Mouse (Mus musculus): ENCODE data around the gene Fgfr2. TPM values are rescaled to one million over a fixed set of nuclear protein-coding genes. Genes with fewer than 3 reads are reported as not detected.

Gene Fgfr2
- polyA plus RNA-seq, 1 experiment from 2014 or later: 137 TPM

DNA sequence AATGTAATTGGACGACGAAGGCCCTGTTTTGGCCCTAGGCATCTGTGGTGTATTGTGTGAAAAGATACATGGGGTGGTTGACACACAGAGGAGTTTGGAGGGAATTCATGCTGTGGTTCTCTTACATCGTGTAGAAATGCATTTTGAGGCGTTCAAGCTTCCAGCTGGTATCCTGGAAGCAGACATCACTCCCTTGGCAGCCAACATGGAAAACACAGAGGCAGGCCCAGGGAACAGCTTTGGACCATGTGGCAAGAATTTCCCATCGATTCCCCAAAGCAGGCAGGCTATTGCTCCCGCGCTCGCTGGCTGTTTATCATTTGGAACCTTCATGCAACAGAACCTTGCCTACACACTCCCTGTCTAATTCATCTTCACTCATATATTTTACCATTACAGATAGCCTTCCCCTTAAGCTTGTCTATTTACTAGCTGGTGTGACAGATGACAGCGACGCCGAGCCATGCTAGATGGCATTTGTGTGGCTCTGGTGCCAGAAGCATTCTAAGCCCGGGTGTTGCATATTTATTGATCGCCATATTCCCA is 1494.2 kb downstream of the Fgfr2 start:
- no peak overlapping the region for H3K9ac ChIP-seq
- H3K9me3 ChIP-seq (replicated peaks): no peaks in the 10 kb centered on the region
- no peak overlapping the region for H3K27ac ChIP-seq (replicated peaks)
- H3K4me2 ChIP-seq (replicated peaks): no peak overlapping the region
- peaks cover 4% of the 10 kb centered on the region; the same call in 1 of the 2 replicates for H3K4me1 ChIP-seq
- H3K4me3 ChIP-seq (replicated peaks): no peak overlapping the region
- WGBS: 65% methylated on average over 13 of the region's 13 CpGs
- peaks cover 16% of the 10 kb centered on the region for H3K27me3 ChIP-seq
- no peaks in the 10 kb centered on the region for H3K36me3 ChIP-seq
- no peak for ATAC-seq (ENCODE audit: insufficient number of reproducible peaks, low FRiP score, low TSS enrichment, low read depth)

DNA sequence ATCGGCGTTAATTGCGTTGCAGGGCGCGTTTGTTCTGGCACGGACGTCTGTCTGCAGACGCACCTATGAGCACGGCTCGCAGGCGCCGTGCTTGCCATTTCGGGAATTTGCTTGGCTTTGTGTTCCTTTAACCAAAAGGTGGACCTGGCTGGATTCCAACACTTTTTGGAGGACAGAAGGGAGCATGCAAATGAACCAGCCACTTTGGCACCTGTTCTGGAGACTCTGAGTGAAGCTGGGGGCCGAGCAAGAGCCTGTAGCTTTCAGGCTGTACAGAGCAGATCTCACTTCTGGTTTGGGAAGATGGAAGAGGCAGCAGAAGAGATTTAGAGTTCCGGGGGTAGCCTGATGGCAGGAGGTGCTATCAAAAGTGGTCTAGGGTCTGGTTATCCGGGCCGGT is 1494.8 kb downstream of the Fgfr2 start:
- H3K27ac ChIP-seq (replicated peaks): no peak overlapping the region
- H3K4me1 ChIP-seq: peaks cover 4% of the 10 kb centered on the region; the same call in 1 of the 2 replicates
- no peak overlapping the region for H3K4me3 ChIP-seq (replicated peaks)
- H3K4me2 ChIP-seq (replicated peaks): no peak overlapping the region
- no peak for ATAC-seq (ENCODE audit: insufficient number of reproducible peaks, low FRiP score, low TSS enrichment, low read depth)
- peaks cover 20% of the 10 kb centered on the region for H3K27me3 ChIP-seq
- no peaks in the 10 kb centered on the region for H3K9me3 ChIP-seq (replicated peaks)
- no peaks in the 10 kb centered on the region for H3K36me3 ChIP-seq
- 79% methylated on average over 17 of the region's 17 CpGs for WGBS
- no peak overlapping the region for H3K9ac ChIP-seq

DNA sequence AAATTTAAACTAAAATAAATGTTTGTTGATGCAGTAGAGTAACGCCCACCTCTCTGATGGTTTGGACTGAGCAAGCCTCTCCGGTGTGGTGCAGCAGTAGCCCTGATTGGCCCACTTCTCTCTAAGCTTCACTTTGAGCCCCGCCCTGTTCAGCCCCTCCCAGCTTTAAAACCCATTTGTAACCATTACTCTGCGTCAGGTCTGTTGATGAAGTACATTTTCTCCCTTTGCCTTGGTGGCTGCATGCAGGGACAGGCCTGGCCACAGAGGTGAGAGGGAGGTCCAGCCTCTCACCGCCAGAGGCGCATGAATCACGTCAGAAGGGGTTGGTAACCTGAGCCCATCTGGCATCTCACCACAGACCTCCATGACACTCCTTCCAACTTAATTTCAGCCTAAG is 1513.5 kb downstream of the Fgfr2 start:
- H3K27ac ChIP-seq (replicated peaks): no peak overlapping the region
- 29% methylated on average over 7 of the region's 7 CpGs for WGBS
- H3K4me3 ChIP-seq (replicated peaks): no peak overlapping the region
- H3K27me3 ChIP-seq: no peaks in the 10 kb centered on the region
- no peak overlapping the region for H3K4me2 ChIP-seq (replicated peaks)
- no peak overlapping the region for H3K9ac ChIP-seq
- H3K36me3 ChIP-seq: no peaks in the 10 kb centered on the region
- peak; percentile 51; the same call in 1 of the 2 replicates for ATAC-seq (ENCODE audit: insufficient number of reproducible peaks, low FRiP score, low TSS enrichment, low read depth)
- H3K9me3 ChIP-seq (replicated peaks): no peaks in the 10 kb centered on the region
- H3K4me1 ChIP-seq: 0 out of 2 replicates have a peak, but pooled peaks cover 3% of the 10 kb centered on the region

DNA sequence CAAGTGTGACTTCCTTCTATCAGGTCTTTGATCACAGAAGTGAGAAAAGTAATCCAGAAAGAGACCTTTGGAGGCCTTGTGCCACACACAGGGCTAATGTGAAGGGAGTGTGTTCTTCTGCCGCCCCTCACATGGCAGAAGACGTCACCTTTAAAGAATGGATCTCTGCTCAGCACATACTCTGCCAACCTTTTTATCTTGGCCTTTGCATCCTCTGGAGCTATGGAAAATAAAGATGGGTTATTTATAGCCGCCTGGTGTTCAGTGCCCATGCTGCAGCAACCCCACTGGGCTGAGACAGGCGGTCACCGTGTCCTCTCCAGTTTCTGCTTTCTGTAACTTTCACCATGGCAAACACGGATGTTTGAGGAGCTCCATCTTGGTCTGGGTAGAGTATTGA is 1515.1 kb downstream of the Fgfr2 start:
- Histone ChIP-seq H3K9me3 (replicated peaks) (no peaks in the 10 kb centered on the region), H3K4me1 (0 out of 2 replicates have a peak, but pooled peaks cover 3% of the 10 kb centered on the region), H3K27ac (replicated peaks) (no peak overlapping the region), H3K36me3 (no peaks in the 10 kb centered on the region), H3K4me2 (replicated peaks) (no peak overlapping the region), H3K27me3 (no peaks in the 10 kb centered on the region), H3K4me3 (replicated peaks) (no peak overlapping the region), H3K9ac (no peak overlapping the region)
- ATAC-seq (ENCODE audit: insufficient number of reproducible peaks, low FRiP score, low TSS enrichment, low read depth): no peak
- WGBS: 88% methylated on average over 6 of the region's 6 CpGs

DNA sequence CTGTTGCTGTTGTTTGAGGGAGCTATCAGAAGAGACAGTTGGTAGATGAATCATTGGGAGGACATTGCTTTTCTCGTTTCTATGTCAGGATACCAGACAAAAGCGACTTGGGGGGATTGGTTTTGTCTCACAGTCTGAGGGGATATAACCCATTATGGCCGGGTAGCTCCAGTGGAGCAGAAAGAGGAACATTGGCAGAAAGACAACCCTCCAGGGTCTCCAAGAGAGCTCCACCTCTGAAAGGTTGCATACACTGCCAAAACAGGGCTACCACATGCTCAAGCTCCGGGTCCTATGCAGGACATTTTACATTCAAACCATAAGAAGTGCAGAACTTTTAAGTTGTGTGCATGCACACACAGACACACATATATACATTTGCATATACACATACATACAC is 1517.7 kb downstream of the Fgfr2 start:
- no peak for ATAC-seq (ENCODE audit: insufficient number of reproducible peaks, low FRiP score, low TSS enrichment, low read depth)
- H3K27ac ChIP-seq (replicated peaks): no peak overlapping the region
- H3K4me1 ChIP-seq: 0 out of 2 replicates have a peak, but pooled peaks cover 3% of the 10 kb centered on the region
- H3K4me2 ChIP-seq (replicated peaks): no peak overlapping the region
- no peaks in the 10 kb centered on the region for H3K27me3 ChIP-seq
- H3K9me3 ChIP-seq (replicated peaks): no peaks in the 10 kb centered on the region
- H3K4me3 ChIP-seq (replicated peaks): no peak overlapping the region
- no peak overlapping the region for H3K9ac ChIP-seq
- H3K36me3 ChIP-seq: no peaks in the 10 kb centered on the region
- 69% methylated on average over 4 of the region's 4 CpGs for WGBS

DNA sequence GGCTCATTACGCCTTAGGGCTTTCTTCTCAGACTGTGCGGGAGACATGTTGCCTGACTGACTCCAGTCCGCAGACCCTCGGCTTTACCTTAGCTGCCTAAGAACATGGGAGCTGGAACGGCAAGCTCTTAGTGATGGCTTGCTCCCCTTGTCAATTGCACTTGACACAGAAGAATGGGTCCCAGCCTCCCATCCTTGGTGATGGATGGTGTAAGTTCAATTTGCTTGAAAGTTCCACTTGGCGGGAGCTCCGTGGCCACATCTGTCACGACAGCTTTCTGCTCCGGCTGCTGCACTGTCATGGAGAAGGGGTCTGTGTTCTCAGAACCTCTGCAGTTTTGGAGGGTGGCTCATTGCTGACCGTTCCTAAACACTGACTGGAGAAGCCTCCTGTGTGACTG is 1518.2 kb downstream of the Fgfr2 start:
- WGBS: 92% methylated on average over 10 of the region's 10 CpGs

DNA sequence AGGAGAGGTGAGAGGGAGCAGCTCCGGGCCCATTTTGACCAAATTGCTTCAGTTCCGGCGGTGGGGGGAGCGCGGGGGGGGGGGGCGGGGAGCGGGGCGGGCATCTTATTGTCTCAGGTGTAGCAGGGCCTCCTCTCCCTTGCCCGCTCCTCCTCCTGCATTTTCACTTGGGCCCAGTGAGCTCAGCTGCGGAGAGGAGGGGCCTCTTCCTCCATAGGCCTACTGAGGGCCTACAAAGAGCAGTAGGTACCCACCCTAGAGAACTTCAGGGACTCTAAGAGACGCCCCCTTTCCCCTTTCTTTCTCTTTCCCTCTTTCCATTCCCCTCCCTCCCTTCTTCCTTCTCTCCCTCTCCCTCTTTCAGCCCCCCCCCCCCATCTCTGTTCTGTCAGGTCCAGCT is 1520.0 kb downstream of the Fgfr2 start:
- 0 out of 2 replicates have a peak, but pooled peaks cover 5% of the 10 kb centered on the region for H3K4me1 ChIP-seq
- 0 out of 2 replicates have a peak overlapping the region, but pooled peaks have one; percentile 17 for H3K4me2 ChIP-seq (replicated peaks)
- no peaks in the 10 kb centered on the region for H3K9me3 ChIP-seq (replicated peaks)
- no peak for ATAC-seq (ENCODE audit: insufficient number of reproducible peaks, low FRiP score, low TSS enrichment, low read depth)
- H3K4me3 ChIP-seq (replicated peaks): no peak overlapping the region
- no peak overlapping the region for H3K9ac ChIP-seq
- 9% methylated on average over 9 of the region's 11 CpGs for WGBS
- H3K36me3 ChIP-seq: no peaks in the 10 kb centered on the region
- no peak overlapping the region for H3K27ac ChIP-seq (replicated peaks)
- peaks cover 3% of the 10 kb centered on the region; the same call in 1 of the 2 replicates for H3K27me3 ChIP-seq

More for the DNA sequence above, 1518.2 kb downstream of the Fgfr2 start:
- H3K9me3 ChIP-seq (replicated peaks): no peaks in the 10 kb centered on the region
- H3K4me3 ChIP-seq (replicated peaks): no peak overlapping the region
- H3K36me3 ChIP-seq: no peaks in the 10 kb centered on the region
- no peak for ATAC-seq (ENCODE audit: insufficient number of reproducible peaks, low FRiP score, low TSS enrichment, low read depth)
- no peak overlapping the region for H3K27ac ChIP-seq (replicated peaks)
- no peak overlapping the region for H3K4me2 ChIP-seq (replicated peaks)
- no peak overlapping the region for H3K9ac ChIP-seq
- no peaks in the 10 kb centered on the region; the same call in 1 of the 2 replicates for H3K27me3 ChIP-seq
- H3K4me1 ChIP-seq: 0 out of 2 replicates have a peak, but pooled peaks cover 3% of the 10 kb centered on the region

DNA sequence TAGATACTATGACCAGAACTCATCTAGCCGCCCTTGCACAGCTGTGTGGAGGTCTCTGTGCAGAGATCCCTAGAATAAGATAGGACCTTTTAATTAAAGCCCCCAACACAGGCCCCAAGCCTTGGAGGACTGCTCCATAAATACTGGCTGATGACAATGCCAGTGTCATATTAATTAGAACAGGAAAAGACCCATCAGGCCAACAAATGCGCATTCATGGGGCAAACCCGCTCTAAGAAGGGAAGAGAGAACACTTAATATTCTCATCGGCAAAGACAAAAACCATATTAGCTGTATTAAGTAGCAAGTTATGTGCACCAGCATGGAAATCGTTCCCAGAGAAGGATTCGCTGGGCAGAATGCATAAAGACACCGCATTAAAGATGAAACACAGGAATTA is 1521.0 kb downstream of the Fgfr2 start:
- 65% methylated on average over 7 of the region's 7 CpGs for WGBS
- Histone ChIP-seq H3K4me2 (replicated peaks) (no peak overlapping the region), H3K36me3 (no peaks in the 10 kb centered on the region), H3K9me3 (replicated peaks) (no peaks in the 10 kb centered on the region), H3K27me3 (peaks cover 3% of the 10 kb centered on the region; the same call in 1 of the 2 replicates), H3K9ac (no peak overlapping the region), H3K4me3 (replicated peaks) (no peak overlapping the region), H3K27ac (replicated peaks) (no peak overlapping the region), H3K4me1 (0 out of 2 replicates have a peak, but pooled peaks cover 7% of the 10 kb centered on the region)
- no peak for ATAC-seq (ENCODE audit: insufficient number of reproducible peaks, low FRiP score, low TSS enrichment, low read depth)

DNA sequence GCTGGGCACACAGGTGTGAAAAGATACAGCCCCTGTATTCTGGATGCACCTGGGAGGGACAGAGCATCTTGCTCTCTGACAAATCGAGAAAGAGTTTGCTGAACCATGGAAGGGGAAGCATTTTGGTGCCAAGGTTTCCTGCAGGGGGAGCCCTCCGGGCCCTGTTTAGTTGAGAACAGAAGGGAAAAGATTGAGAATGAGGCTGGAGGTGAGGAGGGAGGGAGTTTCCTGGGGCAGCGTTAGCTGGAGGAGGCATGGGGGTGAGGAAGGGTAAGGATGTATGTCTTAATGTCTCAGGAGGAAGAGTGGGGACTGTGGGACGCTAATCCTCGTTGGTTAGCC is 1524.7 kb downstream of the Fgfr2 start:
- H3K9me3 ChIP-seq (replicated peaks): no peaks in the 10 kb centered on the region
- 3% methylated on average over 5 of the region's 5 CpGs for WGBS
- no peak overlapping the region for H3K4me3 ChIP-seq (replicated peaks)
- no peak overlapping the region for H3K27ac ChIP-seq (replicated peaks)
- no peaks in the 10 kb centered on the region for H3K36me3 ChIP-seq
- peaks cover 3% of the 10 kb centered on the region; the same call in 1 of the 2 replicates for H3K27me3 ChIP-seq
- no peak for ATAC-seq (ENCODE audit: insufficient number of reproducible peaks, low FRiP score, low TSS enrichment, low read depth)
- no peak overlapping the region for H3K4me2 ChIP-seq (replicated peaks)
- H3K4me1 ChIP-seq: 0 out of 2 replicates have a peak, but pooled peaks cover 7% of the 10 kb centered on the region
- no peak overlapping the region for H3K9ac ChIP-seq

DNA sequence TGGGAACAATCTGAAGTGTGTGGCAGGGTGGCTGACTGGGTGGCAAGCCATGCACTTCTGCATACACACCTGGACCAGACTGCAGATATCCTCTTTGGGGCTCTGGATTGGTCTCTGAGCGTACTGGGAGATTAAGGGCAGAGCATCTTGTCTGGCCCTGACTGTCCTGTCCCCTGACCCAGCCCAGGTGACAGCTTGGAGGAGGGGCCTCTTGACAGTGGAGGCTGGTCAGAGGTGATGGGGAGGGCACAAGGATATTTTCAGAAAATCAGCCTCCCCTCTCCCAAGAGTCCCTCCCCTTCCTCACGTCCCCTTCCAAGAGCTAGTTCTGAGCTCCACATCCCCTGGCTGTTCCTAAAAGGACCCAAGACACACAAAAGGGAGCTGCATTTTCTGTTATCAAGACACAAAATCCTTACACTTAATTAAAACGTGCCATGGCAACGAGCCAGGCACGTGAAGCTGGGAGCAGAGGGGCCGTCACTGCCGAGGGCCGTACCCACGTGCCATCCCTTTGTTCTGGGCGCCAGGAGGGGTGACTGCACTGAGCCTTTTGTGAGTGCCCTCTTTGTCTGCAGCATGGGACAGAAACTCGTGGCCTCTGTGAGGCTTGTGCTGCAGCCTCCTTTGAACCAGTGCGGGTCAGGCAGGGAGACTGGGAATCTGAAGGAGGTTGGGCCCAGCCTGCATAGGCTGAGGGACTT is 1525.2 kb downstream of the Fgfr2 start:
- Histone ChIP-seq H3K27me3 (peaks cover 3% of the 10 kb centered on the region; the same call in 1 of the 2 replicates), H3K27ac (replicated peaks) (no peak overlapping the region), H3K9me3 (replicated peaks) (no peaks in the 10 kb centered on the region), H3K4me1 (0 out of 2 replicates have a peak, but pooled peaks cover 7% of the 10 kb centered on the region), H3K36me3 (no peaks in the 10 kb centered on the region), H3K4me3 (replicated peaks) (no peak overlapping the region), H3K4me2 (replicated peaks) (no peak overlapping the region), H3K9ac (no peak overlapping the region)
- WGBS: 17% methylated on average over 12 of the region's 12 CpGs
- no peak for ATAC-seq (ENCODE audit: insufficient number of reproducible peaks, low FRiP score, low TSS enrichment, low read depth)

DNA sequence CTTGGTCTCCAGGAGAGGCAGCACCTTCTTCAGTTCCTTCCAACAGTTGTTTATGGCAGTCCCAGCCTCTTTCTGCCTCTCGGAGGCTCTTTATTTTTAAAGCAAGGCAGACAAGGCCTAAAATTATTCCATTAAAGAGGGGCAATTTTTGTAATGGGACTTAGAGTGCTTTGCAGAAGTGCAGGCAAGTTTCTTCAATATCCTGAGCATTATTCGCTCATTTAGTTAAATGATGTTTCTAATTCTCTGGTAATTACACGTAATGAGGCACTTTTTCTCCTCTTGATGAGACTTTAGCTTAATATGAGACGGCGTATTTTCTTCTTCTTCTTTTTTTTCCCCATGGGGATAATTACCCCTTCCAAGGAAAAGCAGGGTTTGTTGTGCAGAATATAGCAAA is 1537.6 kb downstream of the Fgfr2 start:
- 51% methylated on average over 5 of the region's 5 CpGs for WGBS
- no peaks in the 10 kb centered on the region for H3K9me3 ChIP-seq (replicated peaks)
- no peak overlapping the region for H3K9ac ChIP-seq
- H3K4me2 ChIP-seq (replicated peaks): no peak overlapping the region
- H3K27ac ChIP-seq (replicated peaks): no peak overlapping the region
- no peak overlapping the region for H3K4me3 ChIP-seq (replicated peaks)
- H3K4me1 ChIP-seq: no peaks in the 10 kb centered on the region
- H3K36me3 ChIP-seq: no peaks in the 10 kb centered on the region
- ATAC-seq (ENCODE audit: insufficient number of reproducible peaks, low FRiP score, low TSS enrichment, low read depth): no peak
- H3K27me3 ChIP-seq: no peaks in the 10 kb centered on the region

Data from embryonic facial prominence, embryonic 15.5 days (tissue).